In genomic region chr7:139978278-139978892, GRCm38 (mm10) we compare ENCODE assay signal across 8 mouse cellular contexts. TPM values are rescaled to one million over a fixed set of nuclear protein-coding genes. Genes with fewer than 3 reads are reported as not detected.
DNase-seq lines count a peak whose midpoint lies in the region; ATAC-seq and TF ChIP-seq lines count a peak whose summit lies in the region.

TSS of gene 6430531B16Rik (minus strand) at chr7:139978755.

- ATAC-seq in hindbrain, embryonic 11.5 days (ENCODE audit: low FRiP score): peak; percentile 91
- ATAC-seq in lung, embryonic 14.5 days (ENCODE audit: insufficient read depth): peak; percentile 93

- 4% methylated on average over 32 of the region's 32 CpGs for WGBS in hindbrain, embryonic 11.5 days
- 3% methylated on average over 32 of the region's 32 CpGs for WGBS in lung, embryonic 14.5 days
- WGBS in olfactory bulb, adult 2 months: 5% methylated on average over 32 of the region's 32 CpGs

- H3K27ac ChIP-seq in hindbrain, embryonic 11.5 days (ENCODE audit: low read depth, low read length): no peak within 1 kb of the TSS
- H3K27ac ChIP-seq in lung, embryonic 14.5 days (ENCODE audit: low read depth): no peak within 1 kb of the TSS; the same call in 1 of the 2 replicates
- no peak within 1 kb of the TSS for H3K27ac ChIP-seq in olfactory bulb, adult 2 months (ENCODE audit: insufficient read depth, low read depth, low read length)

- H3K36me3 ChIP-seq in hindbrain, embryonic 11.5 days (ENCODE audit: control insufficient read depth, insufficient read depth, low read length): no peaks in the 10 kb centered on the region
- H3K36me3 ChIP-seq in lung, embryonic 14.5 days (ENCODE audit: insufficient read depth): no peaks in the 10 kb centered on the region

- no peak for TF ChIP-seq POLR2A in olfactory bulb, adult 2 months (IDR thresholded peaks at IDR 0.05; ENCODE audit: insufficient read depth, low read depth, low read length)

- H3K27me3 ChIP-seq in hindbrain, embryonic 11.5 days (ENCODE audit: control insufficient read depth, insufficient read depth, low read length): no peaks in the 10 kb centered on the region
- no peaks in the 10 kb centered on the region for H3K27me3 ChIP-seq in lung, embryonic 14.5 days (ENCODE audit: insufficient read depth, low read length)

- peak; percentile 86 for DNase-seq in MN1 (ENCODE audit: low spot score)
- peak; percentile 88 to 90 for DNase-seq in cerebellum, postnatal 14 days
- peak; percentile 84 to 86 for DNase-seq in frontal cortex, postnatal 10 days (ENCODE audit: low spot score in 2 of 2)
- peak; percentile 89 for DNase-seq in hindbrain, embryonic 11.5 days (ENCODE audit: low spot score)
- DNase-seq in layer of hippocampus, adult 9-10 months (ENCODE audit: low spot score): peak; percentile 62
- DNase-seq in lung, embryonic 14.5 days: peak; percentile 86
- peak; percentile 83 for DNase-seq in testis, postnatal 14 days (ENCODE audit: low spot score)

- H3K4me2 ChIP-seq in hindbrain, embryonic 11.5 days (replicated peaks; ENCODE audit: low read depth, low read length): peak within 1 kb of the TSS; percentile 72
- H3K4me2 ChIP-seq in lung, embryonic 14.5 days: peak within 1 kb of the TSS; percentile 80

- no peaks in the 10 kb centered on the region for H3K9me3 ChIP-seq in hindbrain, embryonic 11.5 days (ENCODE audit: control insufficient read depth, low read length)
- no peaks in the 10 kb centered on the region for H3K9me3 ChIP-seq in lung, embryonic 14.5 days (ENCODE audit: low read depth, low read length)

- peaks cover 3% of the 10 kb centered on the region; the same call in 1 of the 2 replicates for H3K4me1 ChIP-seq in hindbrain, embryonic 11.5 days (replicated peaks; ENCODE audit: control insufficient read depth, insufficient read depth, low read length)
- no peaks in the 10 kb centered on the region for H3K4me1 ChIP-seq in lung, embryonic 14.5 days (ENCODE audit: insufficient read depth)
- peaks cover 14% of the 10 kb centered on the region for H3K4me1 ChIP-seq in olfactory bulb, adult 2 months (ENCODE audit: control insufficient read depth, insufficient read depth, low read length)

- peak within 1 kb of the TSS; percentile 42 for H3K9ac ChIP-seq in hindbrain, embryonic 11.5 days (ENCODE audit: low read depth, low read length)
- H3K9ac ChIP-seq in lung, embryonic 14.5 days: peak within 1 kb of the TSS; percentile 42

- no peak for TF ChIP-seq CTCF in lung, embryonic 14.5 days (IDR thresholded peaks at IDR 0.05; ENCODE audit: low read depth)
- no peak for TF ChIP-seq CTCF in olfactory bulb, adult 2 months (IDR thresholded peaks at IDR 0.05; ENCODE audit: insufficient read depth, low read depth, low read length)

- H3K4me3 ChIP-seq in hindbrain, embryonic 11.5 days (ENCODE audit: low read depth, low read length): peak within 1 kb of the TSS; percentile 51
- H3K4me3 ChIP-seq in lung, embryonic 14.5 days (ENCODE audit: low read depth, low read length): peak within 1 kb of the TSS; percentile 45
- H3K4me3 ChIP-seq in olfactory bulb, adult 2 months (ENCODE audit: insufficient read depth, low read depth, low read length): peak within 1 kb of the TSS; percentile 46

RNA-seq across cellular contexts. Expression of gene 6430531B16Rik, which starts in this region (rescaled TPM):
- polyA plus RNA-seq in hindbrain, embryonic 11.5 days (2014; fragmentation: Nextera tagmentation; extraction: Ambion mirVana): 0.29 and 0.68 TPM in 2 replicates
- polyA plus RNA-seq in lung, embryonic 14.5 days (2014; fragmentation: Nextera tagmentation; extraction: Ambion mirVana): 0.30 and 0.37 TPM in 2 replicates
- polyA plus RNA-seq in olfactory bulb, adult 2 months (2012; ENCODE audit: insufficient read depth, insufficient read length, low replicate concordance, missing spikeins): not detected in 2 replicates

Comparison
In these comparisons a context has a peak if more than half of its experiments do, and no peak if none do; other contexts are left out.
1. Peak in DNase-seq, ATAC-seq, H3K4me3 ChIP-seq, H3K9ac ChIP-seq and H3K4me2 ChIP-seq in hindbrain, embryonic 11.5 days; RNA of the gene not detected or under 1 TPM.
2. Peak in DNase-seq, ATAC-seq, H3K4me3 ChIP-seq, H3K9ac ChIP-seq and H3K4me2 ChIP-seq in lung, embryonic 14.5 days; RNA of the gene not detected or under 1 TPM.